Mouse (Mus musculus): ENCODE results near the gene Psmd1. TPM values are rescaled to one million over a fixed set of nuclear protein-coding genes. Genes with fewer than 3 reads are reported as not detected.
A peak's percentile ranks its signal among the peaks of the same experiment; 100 is the strongest.
"Not testable (repeated sequence)": the region's sequence is repeated elsewhere in the genome, so short reads cannot be mapped to it uniquely, and the experiment has no call there.

Psmd1 gene
- polyA plus RNA-seq (2015; fragmentation: Nextera tagmentation; extraction: Ambion mirVana), result 60.0 and 68.1 TPM in 2 replicates

GRCm38 (mm10) chr1:86064271-86064991, at the start of gene Psmd1:
Gene Psmd1 (plus strand): TSS chr1:86064387.
- Histone ChIP-seq H3K36me3 (replicated peaks; ENCODE audit: insufficient read depth, low read length) (no peaks in the 10 kb centered on the region; the same call in none of the 2 replicates), H3K4me2 (ENCODE audit: low read depth, low read length) (peak within 1 kb of the TSS; percentile 79), H3K4me3 (ENCODE audit: low read depth, low read length) (peak within 1 kb of the TSS; percentile 94), H3K4me1 (ENCODE audit: insufficient read depth) (peaks cover 17% of the 10 kb centered on the region), H3K27ac (ENCODE audit: low read depth) (peak within 1 kb of the TSS; percentile 84), H3K9me3 (ENCODE audit: low read length) (no peaks in the 10 kb centered on the region), H3K9ac (replicated peaks) (peak within 1 kb of the TSS; percentile 93), H3K27me3 (ENCODE audit: insufficient read depth, low read length) (no peaks in the 10 kb centered on the region)
- peak; percentile 93 for DNase-seq
- under 1% methylated on average over 44 of the region's 47 CpGs for WGBS (ENCODE audit: insufficient replicate concordance)
- TF ChIP-seq CTCF (IDR thresholded peaks at IDR 0.05; ENCODE audit: low read depth) (peak; percentile 96), EP300 (IDR thresholded peaks at IDR 0.05; ENCODE audit: low read depth) (peak; percentile 92)
- ATAC-seq, result peak; percentile 92

GRCm38 (mm10) chr1:86015758-86016157, 48.4 kb upstream of the Psmd1 start:
- not testable (repeated sequence) for H3K4me2 ChIP-seq (ENCODE audit: low read depth, low read length); DNase-seq; ATAC-seq; H3K9ac ChIP-seq (replicated peaks); H3K9me3 ChIP-seq (ENCODE audit: low read length); H3K27ac ChIP-seq (ENCODE audit: low read depth); H3K4me1 ChIP-seq (ENCODE audit: insufficient read depth); H3K4me3 ChIP-seq (ENCODE audit: low read depth, low read length); H3K36me3 ChIP-seq (replicated peaks; ENCODE audit: insufficient read depth, low read length)
- peaks cover 16% of the 10 kb centered on the region for H3K27me3 ChIP-seq (ENCODE audit: insufficient read depth, low read length)
- 87% methylated on average over 9 of the region's 9 CpGs for WGBS (ENCODE audit: insufficient replicate concordance)

GRCm38 (mm10) chr1:86016516-86016915, 47.7 kb upstream of the Psmd1 start, which contains the start of gene Spata3:
Gene Spata3 (plus strand): TSS chr1:86016816.
- H3K9ac ChIP-seq (replicated peaks), result no peak within 1 kb of the TSS
- WGBS (ENCODE audit: insufficient replicate concordance), result 79% methylated on average over 8 of the region's 8 CpGs
- no peaks in the 10 kb centered on the region for H3K9me3 ChIP-seq (ENCODE audit: low read length)
- no peaks in the 10 kb centered on the region for H3K36me3 ChIP-seq (replicated peaks; ENCODE audit: insufficient read depth, low read length)
- H3K4me1 ChIP-seq (ENCODE audit: insufficient read depth), result 0 out of 2 replicates have a peak, but pooled peaks cover 3% of the 10 kb centered on the region
- TF ChIP-seq CTCF (IDR thresholded peaks at IDR 0.05; ENCODE audit: low read depth), result no peak
- no peak for TF ChIP-seq EP300 (IDR thresholded peaks at IDR 0.05; ENCODE audit: low read depth)
- ATAC-seq (no peak), DNase-seq (no peak)
- H3K4me3 ChIP-seq (ENCODE audit: low read depth, low read length), result no peak within 1 kb of the TSS
- H3K27ac ChIP-seq (ENCODE audit: low read depth), result no peak within 1 kb of the TSS
- H3K27me3 ChIP-seq (ENCODE audit: insufficient read depth, low read length), result peaks cover 16% of the 10 kb centered on the region
- H3K4me2 ChIP-seq (ENCODE audit: low read depth, low read length), result no peak within 1 kb of the TSS

GRCm38 (mm10) chr1:86018235-86019055, 45.7 kb upstream of the Psmd1 start:
- peak; percentile 30 for TF ChIP-seq CTCF (IDR thresholded peaks at IDR 0.05; ENCODE audit: low read depth)
- TF ChIP-seq EP300 (IDR thresholded peaks at IDR 0.05; ENCODE audit: low read depth), result no peak
- DNase-seq, result peak; percentile 44

GRCm38 (mm10) chr1:86021365-86021989, 42.7 kb upstream of the Psmd1 start:
- H3K4me2 ChIP-seq (ENCODE audit: low read depth, low read length), result no peak overlapping the region
- no peaks in the 10 kb centered on the region for H3K9me3 ChIP-seq (ENCODE audit: low read length)
- H3K4me1 ChIP-seq (ENCODE audit: insufficient read depth), result 0 out of 2 replicates have a peak, but pooled peaks cover 3% of the 10 kb centered on the region
- no peak overlapping the region for H3K27ac ChIP-seq (ENCODE audit: low read depth)
- TF ChIP-seq EP300 (IDR thresholded peaks at IDR 0.05; ENCODE audit: low read depth) (no peak), CTCF (IDR thresholded peaks at IDR 0.05; ENCODE audit: low read depth) (peak; percentile 48)
- 47% methylated on average over 11 of the region's 11 CpGs for WGBS (ENCODE audit: insufficient replicate concordance)
- H3K4me3 ChIP-seq (ENCODE audit: low read depth, low read length), result no peak overlapping the region
- peak; percentile 32 for DNase-seq
- no peaks in the 10 kb centered on the region for H3K36me3 ChIP-seq (replicated peaks; ENCODE audit: insufficient read depth, low read length)
- H3K9ac ChIP-seq (replicated peaks), result no peak overlapping the region
- ATAC-seq, result no peak
- H3K27me3 ChIP-seq (ENCODE audit: insufficient read depth, low read length), result peaks cover 16% of the 10 kb centered on the region

More at GRCm38 (mm10) chr1:86018235-86019055, 45.7 kb upstream of the Psmd1 start:
- Histone ChIP-seq H3K4me3 (ENCODE audit: low read depth, low read length) (peak overlapping the region; percentile 53), H3K4me2 (ENCODE audit: low read depth, low read length) (peak overlapping the region; percentile 85), H3K27ac (ENCODE audit: low read depth) (no peak overlapping the region), H3K27me3 (ENCODE audit: insufficient read depth, low read length) (peaks cover 16% of the 10 kb centered on the region), H3K4me1 (ENCODE audit: insufficient read depth) (0 out of 2 replicates have a peak, but pooled peaks cover 3% of the 10 kb centered on the region), H3K9ac (replicated peaks) (peak overlapping the region; percentile 58), H3K36me3 (replicated peaks; ENCODE audit: insufficient read depth, low read length) (no peaks in the 10 kb centered on the region), H3K9me3 (ENCODE audit: low read length) (no peaks in the 10 kb centered on the region)
- WGBS (ENCODE audit: insufficient replicate concordance), result 3% methylated on average over 60 of the region's 60 CpGs
- 0 out of 2 replicates have a peak, but pooled peaks have one; percentile 19 for ATAC-seq
